Mouse (Mus musculus) ES-E14 (cell line): ENCODE results near the gene Abr.

Experiments
- CHD2 ChIP-seq: IDR thresholded peaks from 2 replicates; pipeline ENCODE4 v1.6.1; 2014; ENCODE audit warnings: mild to moderate bottlenecking, low read depth, low read length, inconsistent platforms
- MAFK ChIP-seq: IDR thresholded peaks from 2 replicates; pipeline ENCODE4 v1.6.1; 2014; ENCODE audit warnings: mild to moderate bottlenecking, low read depth, low read length, inconsistent platforms; ENCODE audit not compliant: insufficient read depth
- ZC3H11A ChIP-seq: IDR thresholded peaks from 2 replicates; pipeline ENCODE4 v1.6.1; 2012; ENCODE audit warnings: low read depth, mild to moderate bottlenecking, inconsistent platforms, low read length, borderline replicate concordance
- ZNF384 ChIP-seq: IDR thresholded peaks from 2 replicates; pipeline ENCODE4 v1.6.1; 2012; ENCODE audit warnings: low read depth, low read length, inconsistent platforms

DNA sequence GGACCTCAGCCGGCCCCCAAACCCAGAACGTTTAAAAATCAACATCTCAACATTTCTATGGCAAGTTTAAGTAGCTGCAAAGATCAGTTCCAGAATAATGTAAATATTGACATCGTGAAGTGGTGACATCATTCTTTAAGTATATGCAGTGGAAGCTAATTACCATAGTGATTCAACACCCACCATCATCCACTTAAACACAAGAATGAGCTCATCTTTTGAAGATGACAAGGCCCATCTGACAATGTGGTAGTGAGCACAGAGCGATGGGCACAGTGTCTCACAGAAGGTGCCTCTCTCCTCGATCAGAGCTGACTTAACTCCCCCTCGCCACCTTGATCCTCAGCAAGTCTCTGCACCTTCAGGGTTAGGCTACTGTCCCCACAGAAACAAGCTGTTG lies 196.4 kb downstream of the Abr start:
- TF ChIP-seq CHD2 (no peak), ZC3H11A (no peak), ZNF384 (no peak), MAFK (no peak)
